Mouse (Mus musculus) heart, adult 2 months (tissue): ENCODE results near the gene Gm42669. TPM values are rescaled to one million over a fixed set of nuclear protein-coding genes. Genes with fewer than 3 reads are reported as not detected.

Source experiments
- DNase-seq, 2 experiments: peaks; one replicate each; pipeline ENCODE4 v3.0.0; 2021
- H3K27ac ChIP-seq: fragments of 200-600 bp; 2 replicates; pipeline ENCODE4 v1.8.1; 2022
- H3K27me3 ChIP-seq: fragments of 200-500 bp; 2 replicates; pipeline ENCODE4 v1.6.1; 2012; ENCODE audit warnings: mild to moderate bottlenecking, low read length, inconsistent platforms, mixed read lengths; ENCODE audit not compliant: control insufficient read depth, insufficient read depth
- H3K36me3 ChIP-seq: fragments of 200-500 bp; 2 replicates; pipeline ENCODE4 v1.6.1; 2012; ENCODE audit warnings: low read length, inconsistent platforms; ENCODE audit not compliant: control insufficient read depth, insufficient read depth
- H3K4me1 ChIP-seq: fragments of 200-500 bp; 2 replicates; pipeline ENCODE4 v1.6.1; 2011; ENCODE audit warnings: low read length; ENCODE audit not compliant: control insufficient read depth, insufficient read depth
- H3K4me3 ChIP-seq: fragments of 200-600 bp; 2 replicates; pipeline ENCODE4 v1.8.1; 2022
- H3K79me2 ChIP-seq: fragments of 200-500 bp; replicated peaks from 2 replicates; pipeline ENCODE4 v1.6.1; 2012; ENCODE audit warnings: mild to moderate bottlenecking, inconsistent platforms, low read length, moderate library complexity, mixed read lengths; ENCODE audit not compliant: control insufficient read depth, insufficient read depth
- H3K9ac ChIP-seq: fragments of 200-500 bp; 2 replicates; pipeline ENCODE4 v1.6.1; 2012; ENCODE audit warnings: low read depth, mild to moderate bottlenecking, control low read depth, inconsistent platforms, low read length, mixed read lengths
- CTCF ChIP-seq: fragments of 200-600 bp; IDR thresholded peaks from 2 replicates; pipeline ENCODE4 v1.8.1; 2022; ENCODE audit warnings: antibody characterized with exemption, mild to moderate bottlenecking, moderate library complexity
- EP300 ChIP-seq: fragments of 200-500 bp; IDR thresholded peaks from 2 replicates; pipeline ENCODE4 v1.6.1; 2011; ENCODE audit warnings: low read depth, low read length, control low read depth; ENCODE audit not compliant: insufficient read depth
- POLR2A ChIP-seq: fragments of 200-500 bp; IDR thresholded peaks from 2 replicates; pipeline ENCODE4 v1.6.1; 2011; ENCODE audit warnings: mild to moderate bottlenecking, low read depth, low read length, control low read depth; ENCODE audit not compliant: insufficient read depth
- WGBS: fragments of 180-500 bp; shearing (Covaris S2); methylation state at CpG from one replicate; pipeline ENCODE4 v1.1.7; 2018; 5-methylcytosine and 5-hydroxymethylcytosine counted together
- intact Hi-C: fragments of 180-260 bp; cut with DNase I; formaldehyde crosslinking; loops from one replicate; pipeline ENCODE4 v1.15.1; 2025
- polyA plus RNA-seq: library from polyadenylated mRNA; depleted of rRNA; stranded (reverse); fragments of >200 nt; gene quantifications from 2 replicates; pipeline ENCODE4 v1.2.3, GENCODE M21; 2012
- total RNA-seq, 2 experiments: library from RNA; stranded (reverse); gene quantifications; 2 replicates each; pipeline ENCODE4 v1.2.3; 2021

Gm42669 gene
- total and polyA plus RNA-seq, 3 experiments: 0.08 TPM; not detected in 2

- H3K4me3 ChIP-seq: no peak overlapping the region
- TF ChIP-seq CTCF: no peak
- no peak for TF ChIP-seq EP300
- no peak for TF ChIP-seq POLR2A
- H3K27me3 ChIP-seq: no peaks in the 10 kb centered on the region
- no peaks in the 10 kb centered on the region for H3K36me3 ChIP-seq
- no peak overlapping the region for H3K27ac ChIP-seq
- 91% methylated on average over 5 of the region's 5 CpGs for WGBS
- no peaks in the 10 kb centered on the region for H3K4me1 ChIP-seq
- no peak for DNase-seq
- intact Hi-C loops: no loop called here
- no peak overlapping the region for H3K9ac ChIP-seq
- H3K79me2 ChIP-seq: no peaks in the 10 kb centered on the region
These were observed 8.6 kb upstream of the Gm42669 start for GRCm38 (mm10) chr5:107498806-107499310.

- 83% methylated on average over 5 of the region's 5 CpGs for WGBS
- Histone ChIP-seq H3K4me3 (no peak overlapping the region), H3K27me3 (no peaks in the 10 kb centered on the region), H3K9ac (no peak overlapping the region), H3K36me3 (no peaks in the 10 kb centered on the region), H3K79me2 (no peaks in the 10 kb centered on the region), H3K4me1 (no peaks in the 10 kb centered on the region), H3K27ac (no peak overlapping the region)
- intact Hi-C loops: no loop called here
- TF ChIP-seq EP300: no peak
- no peak for TF ChIP-seq CTCF
- no peak for TF ChIP-seq POLR2A
- no peak for DNase-seq
These were observed 7.4 kb upstream of the Gm42669 start for GRCm38 (mm10) chr5:107499891-107500535.

- no peaks in the 10 kb centered on the region for H3K4me1 ChIP-seq
- no peaks in the 10 kb centered on the region for H3K36me3 ChIP-seq
- DNase-seq: no peak
- no peak overlapping the region for H3K27ac ChIP-seq
- no peak overlapping the region for H3K9ac ChIP-seq
- WGBS: 72% methylated on average over 1 of the region's 1 CpGs
- H3K79me2 ChIP-seq: no peaks in the 10 kb centered on the region
- TF ChIP-seq CTCF: no peak
- no peak for TF ChIP-seq EP300
- TF ChIP-seq POLR2A: no peak
- no peaks in the 10 kb centered on the region for H3K27me3 ChIP-seq
- H3K4me3 ChIP-seq: no peak overlapping the region
- intact Hi-C loops: no loop called here
These were observed 6.7 kb upstream of the Gm42669 start for GRCm38 (mm10) chr5:107500741-107501140.

- no peak for DNase-seq
- Histone ChIP-seq H3K4me3 (no peak overlapping the region), H3K9ac (no peak overlapping the region), H3K27me3 (no peaks in the 10 kb centered on the region), H3K36me3 (no peaks in the 10 kb centered on the region), H3K4me1 (no peaks in the 10 kb centered on the region), H3K79me2 (no peaks in the 10 kb centered on the region), H3K27ac (no peak overlapping the region)
- 89% methylated on average over 10 of the region's 10 CpGs for WGBS
- intact Hi-C loops: loop anchor here (10.0 kb wide), 1 partner anchor 656 kb away; no protein-coding TSS in a partner anchor
- no peak for TF ChIP-seq EP300
These were observed 3.1 kb downstream of the Gm42669 start for GRCm38 (mm10) chr5:107510503-107510902.

- intact Hi-C loops: loop anchor here (10.0 kb wide), 1 partner anchor 657 kb away; no protein-coding TSS in a partner anchor
- no peaks in the 10 kb centered on the region for H3K4me1 ChIP-seq
- H3K27ac ChIP-seq: no peak overlapping the region
- no peak for DNase-seq
- no peaks in the 10 kb centered on the region for H3K36me3 ChIP-seq
- 46% methylated on average over 2 of the region's 2 CpGs for WGBS
- no peaks in the 10 kb centered on the region for H3K27me3 ChIP-seq
- TF ChIP-seq CTCF: no peak
- no peak for TF ChIP-seq EP300
- H3K79me2 ChIP-seq: no peaks in the 10 kb centered on the region
- H3K4me3 ChIP-seq: no peak overlapping the region
- H3K9ac ChIP-seq: no peak overlapping the region
These were observed 3.9 kb downstream of the Gm42669 start for GRCm38 (mm10) chr5:107511326-107511725.

- no peak overlapping the region for H3K9ac ChIP-seq
- DNase-seq: peak; percentile 21 to 33
- no peak overlapping the region for H3K27ac ChIP-seq
- 51% methylated on average over 7 of the region's 7 CpGs for WGBS
- no peaks in the 10 kb centered on the region for H3K27me3 ChIP-seq
- H3K36me3 ChIP-seq: no peaks in the 10 kb centered on the region
- TF ChIP-seq CTCF (peak; percentile 67), EP300 (no peak)
- no peak overlapping the region for H3K4me3 ChIP-seq
- H3K4me1 ChIP-seq: no peaks in the 10 kb centered on the region
- intact Hi-C loops: loop anchor here (10.0 kb wide), 1 partner anchor 659 kb away; no protein-coding TSS in a partner anchor
- no peaks in the 10 kb centered on the region for H3K79me2 ChIP-seq
These were observed 6.2 kb downstream of the Gm42669 start for GRCm38 (mm10) chr5:107513583-107513982.
